In the genomic region with DNA sequence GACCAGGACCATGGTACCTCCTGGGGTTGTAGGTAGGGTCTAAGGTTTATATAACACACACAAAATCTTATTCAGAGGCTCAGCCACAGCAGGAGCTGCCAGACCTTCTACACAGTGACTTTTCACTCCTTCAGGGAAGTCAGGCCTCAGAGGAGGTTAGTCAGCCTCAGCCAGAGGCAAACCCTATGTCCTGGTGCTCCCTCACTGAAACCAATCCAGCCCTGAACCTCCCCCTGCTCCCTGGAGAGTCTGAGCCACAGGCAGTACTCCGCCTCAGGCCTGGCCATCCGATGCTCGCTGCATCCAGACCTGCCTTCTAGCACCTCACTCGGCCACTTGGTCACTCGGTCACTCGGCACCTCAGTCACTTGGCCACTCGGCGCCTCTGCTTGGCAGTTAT, we compare ENCODE assay signal across 15 mouse cellular contexts.
"Had no signal": no experiment of that assay in that cellular context is flagged by ENCODE, and none has a peak within 500 bp of the region (broad histone marks: within the 10 kb centered on the region; RNA-seq: fewer than 3 reads in every experiment).

No protein-coding gene starts in this region.

- H3K4me3 ChIP-seq: limb, embryonic 12.5 days; liver, embryonic 15.5 days had no signal

- H3K4me2 ChIP-seq: limb, embryonic 12.5 days; liver, embryonic 11.5 days; liver, embryonic 15.5 days had no signal

- ATAC-seq: lung, postnatal 0 days had no signal

- H3K36me3 ChIP-seq: liver, embryonic 15.5 days had no signal

- H3K9me3 ChIP-seq: limb, embryonic 12.5 days; liver, embryonic 15.5 days had no signal

- H3K4me1 ChIP-seq: liver, embryonic 15.5 days had no signal

- H3K9ac ChIP-seq: limb, embryonic 12.5 days; liver, embryonic 15.5 days had no signal

- DNase-seq: kidney, adult 9 months; kidney, postnatal 36 days; layer of hippocampus, adult 9-11 months; layer of hippocampus, postnatal 36 days; lung, adult 2 months; lung, postnatal 36 days; right cerebral cortex, postnatal 4 days; spleen, adult 18-20 months; thymus, adult 18-20 months; thymus, postnatal 14 days had no signal

- H3K27ac ChIP-seq: kidney, postnatal 0 days; limb, embryonic 12.5 days; liver, embryonic 15.5 days had no signal
